In the genomic region with DNA sequence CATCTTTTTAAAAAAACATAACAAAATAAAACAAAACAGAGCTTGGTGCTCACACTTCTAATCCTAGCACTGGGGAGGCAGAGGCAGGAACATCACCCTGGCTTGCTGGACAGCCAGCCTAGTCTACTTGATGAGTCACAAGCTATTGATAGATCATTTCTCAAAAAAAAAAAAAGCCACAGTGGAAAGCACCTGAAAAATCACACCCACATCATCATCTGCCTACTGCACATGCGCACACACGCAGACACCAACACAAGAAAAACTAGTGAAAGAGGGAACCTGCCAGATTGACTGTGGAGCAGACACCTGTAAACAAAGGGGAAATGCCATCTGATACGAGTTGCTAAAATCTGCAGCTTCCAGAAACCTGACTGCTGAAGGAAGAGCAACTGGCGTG, we compare ENCODE assay signal across 21 mouse cellular contexts.
"Had no signal": no experiment of that assay in that cellular context is flagged by ENCODE, and none has a peak within 500 bp of the region (broad histone marks: within the 10 kb centered on the region; RNA-seq: fewer than 3 reads in every experiment).

No protein-coding gene starts in this region.

- H3K9me3 ChIP-seq: midbrain, embryonic 10.5 days; midbrain, embryonic 12.5 days; neural tube, embryonic 13.5 days; neural tube, embryonic 15.5 days; stomach, embryonic 15.5 days had no signal

- H3K9ac ChIP-seq: lung, embryonic 14.5 days; midbrain, embryonic 12.5 days; neural tube, embryonic 13.5 days; neural tube, embryonic 15.5 days; stomach, embryonic 15.5 days had no signal

- DNase-seq: lung, adult 18-20 months; lung, embryonic 14.5 days; lung, postnatal 10 days; lung, postnatal 4 days; midbrain, embryonic 14.5 days; retina, postnatal 1 day; right cerebral cortex, adult 18-20 months; right cerebral cortex, postnatal 25 days; right cerebral cortex, postnatal 4 days; spleen, adult 18-20 months; thymus, adult 2 months; thymus, postnatal 25 days; thymus, postnatal 4 days had no signal

- H3K27ac ChIP-seq: midbrain, embryonic 10.5 days; midbrain, embryonic 12.5 days; neural tube, embryonic 13.5 days; neural tube, embryonic 15.5 days; stomach, embryonic 15.5 days; stomach, postnatal 0 days had no signal

- H3K27me3 ChIP-seq: midbrain, embryonic 12.5 days; neural tube, embryonic 13.5 days; neural tube, embryonic 15.5 days; stomach, embryonic 15.5 days had no signal

- H3K4me3 ChIP-seq: midbrain, embryonic 10.5 days; midbrain, embryonic 12.5 days; myocyte; neural tube, embryonic 13.5 days; neural tube, embryonic 15.5 days; stomach, embryonic 15.5 days had no signal

- H3K4me1 ChIP-seq: midbrain, embryonic 10.5 days; midbrain, embryonic 12.5 days; neural tube, embryonic 13.5 days; stomach, embryonic 15.5 days had no signal

- ATAC-seq: midbrain, embryonic 16.5 days had no signal

- H3K4me2 ChIP-seq: lung, embryonic 14.5 days; midbrain, embryonic 12.5 days; neural tube, embryonic 13.5 days; neural tube, embryonic 15.5 days; stomach, embryonic 15.5 days had no signal

- H3K36me3 ChIP-seq: midbrain, embryonic 10.5 days; midbrain, embryonic 12.5 days; neural tube, embryonic 13.5 days; neural tube, embryonic 15.5 days; stomach, embryonic 15.5 days had no signal
